Mouse (Mus musculus) olfactory bulb, adult 2 months (tissue): ENCODE data around the gene Chadl.

Source experiments
- CTCF ChIP-seq: fragments of 200-500 bp; IDR thresholded peaks from 2 replicates; pipeline ENCODE4 v1.5.1; 2012; ENCODE audit warnings: low read depth, mild to moderate bottlenecking, low read length, moderate library complexity; ENCODE audit not compliant: insufficient read depth
- POLR2A ChIP-seq: fragments of 200-500 bp; IDR thresholded peaks from 2 replicates; pipeline ENCODE4 v1.6.1; 2012; ENCODE audit warnings: mild to moderate bottlenecking, low read depth, low read length, moderate library complexity; ENCODE audit not compliant: insufficient read depth

GRCm38 (mm10) chr15:81723653-81724052 is 26.6 kb upstream of the Chadl start:
- TF ChIP-seq POLR2A: no peak
- no peak for TF ChIP-seq CTCF
